In genomic region chr7:34196132-34197128, GRCm38 (mm10) we compare ENCODE assay signal across 8 mouse cellular contexts. TPM values are rescaled to one million over a fixed set of nuclear protein-coding genes. Genes with fewer than 3 reads are reported as not detected.
DNase-seq lines count a peak whose midpoint lies in the region; ATAC-seq and TF ChIP-seq lines count a peak whose summit lies in the region.

Gene Pdcd2l, minus strand, starts transcription at chr7:34196661.

- H3K4me1 ChIP-seq in CH12.LX (ENCODE audit: control insufficient read depth in 1 of 2, insufficient read depth in 2 of 2) = peaks cover 2 to 16% of the 10 kb centered on the region in 2 experiments; a peak in 3 of 4 replicates
- peaks cover 9% of the 10 kb centered on the region for H3K4me1 ChIP-seq in forebrain, embryonic 12.5 days
- H3K4me1 ChIP-seq in heart, postnatal 0 days (ENCODE audit: control insufficient read depth, insufficient read depth) = peaks cover 8% of the 10 kb centered on the region; the same call in 1 of the 2 replicates
- H3K4me1 ChIP-seq in liver, embryonic 16.5 days (ENCODE audit: control insufficient read depth, low read depth, low read length) = peaks cover 8% of the 10 kb centered on the region
- H3K4me1 ChIP-seq in neural tube, embryonic 13.5 days (replicated peaks) = peaks cover 10% of the 10 kb centered on the region
- H3K4me1 ChIP-seq in testis, adult 2 months (ENCODE audit: control insufficient read depth, insufficient read depth, low read length) = no peaks in the 10 kb centered on the region

- peak within 1 kb of the TSS; percentile 64 for H3K27ac ChIP-seq in CH12.LX (ENCODE audit: insufficient read depth, low read depth)
- H3K27ac ChIP-seq in forebrain, embryonic 12.5 days = peak within 1 kb of the TSS; percentile 70
- H3K27ac ChIP-seq in heart, postnatal 0 days (ENCODE audit: low read depth) = peak within 1 kb of the TSS; percentile 83
- H3K27ac ChIP-seq in liver, embryonic 16.5 days (ENCODE audit: low read length) = peak within 1 kb of the TSS; percentile 89
- peak within 1 kb of the TSS; percentile 70; the same call in 1 of the 2 replicates for H3K27ac ChIP-seq in neural tube, embryonic 13.5 days (replicated peaks)
- H3K27ac ChIP-seq in testis, adult 2 months (ENCODE audit: control insufficient read depth, insufficient read depth, low read depth, low read length) = peak within 1 kb of the TSS; percentile 92

- 0 out of 2 replicates have a peak, but pooled peaks cover 8% of the 10 kb centered on the region for H3K79me2 ChIP-seq in CH12.LX (replicated peaks; ENCODE audit: control insufficient read depth, extremely low read depth, insufficient read depth, poor library complexity, severe bottlenecking)

- peak; percentile 79 for TF ChIP-seq POLR2A in CH12.LX (IDR thresholded peaks at IDR 0.05; ENCODE audit: low read depth, low read length)
- peak; percentile 86 for TF ChIP-seq POLR2A in testis, adult 2 months (IDR thresholded peaks at IDR 0.05; ENCODE audit: control insufficient read depth, low read depth, low read length)

- H3K4me2 ChIP-seq in CH12.LX (ENCODE audit: insufficient read depth, low read depth, poor library complexity, severe bottlenecking) = peak within 1 kb of the TSS; percentile 68
- peak within 1 kb of the TSS; percentile 75 for H3K4me2 ChIP-seq in forebrain, embryonic 12.5 days
- peak within 1 kb of the TSS; percentile 90 for H3K4me2 ChIP-seq in heart, postnatal 0 days (ENCODE audit: low read depth, low read length)
- peak within 1 kb of the TSS; percentile 85 for H3K4me2 ChIP-seq in liver, embryonic 16.5 days (ENCODE audit: low read depth, low read length)
- H3K4me2 ChIP-seq in neural tube, embryonic 13.5 days = peak within 1 kb of the TSS; percentile 78

- peak; percentile 95 for ATAC-seq in forebrain, embryonic 12.5 days (ENCODE audit: low FRiP score)
- ATAC-seq in heart, postnatal 0 days (ENCODE audit: insufficient read depth, low read depth) = peak; percentile 93
- peak; percentile 96 for ATAC-seq in liver, embryonic 16.5 days (ENCODE audit: low read depth)
- peak; percentile 94 for ATAC-seq in neural tube, embryonic 13.5 days (ENCODE audit: low read depth)

- in situ Hi-C loops in CH12.LX (cut with MboI; ENCODE audit: low pct_ligation_motif_present, low pct_unique_long_range_greater_than_20kb, low sequenced_read_pairs) = no loop called here

- no peaks in the 10 kb centered on the region for H3K9me3 ChIP-seq in CH12.LX (replicated peaks; ENCODE audit: low read length)
- H3K9me3 ChIP-seq in forebrain, embryonic 12.5 days = no peaks in the 10 kb centered on the region
- H3K9me3 ChIP-seq in heart, postnatal 0 days (replicated peaks; ENCODE audit: control insufficient read depth, low read length) = no peaks in the 10 kb centered on the region
- H3K9me3 ChIP-seq in liver, embryonic 16.5 days (replicated peaks; ENCODE audit: control insufficient read depth, low read length) = no peaks in the 10 kb centered on the region
- no peaks in the 10 kb centered on the region for H3K9me3 ChIP-seq in neural tube, embryonic 13.5 days

- peak within 1 kb of the TSS; percentile 79 for H3K9ac ChIP-seq in CH12.LX (ENCODE audit: insufficient read depth, low read depth)
- H3K9ac ChIP-seq in forebrain, embryonic 12.5 days = peak within 1 kb of the TSS; percentile 88
- H3K9ac ChIP-seq in heart, postnatal 0 days (replicated peaks; ENCODE audit: low read depth, low read length) = peak within 1 kb of the TSS; percentile 93
- H3K9ac ChIP-seq in liver, embryonic 16.5 days (ENCODE audit: low read depth, low read length) = peak within 1 kb of the TSS; percentile 91
- H3K9ac ChIP-seq in neural tube, embryonic 13.5 days = peak within 1 kb of the TSS; percentile 90

- H3K4me3 ChIP-seq in CH12.LX (replicated peaks in 1 of 3; ENCODE audit: low read depth in 2 of 3, low read length in 2 of 3, poor library complexity in 1 of 3) = peak within 1 kb of the TSS; percentile 82 to 98 (median 94)
- H3K4me3 ChIP-seq in forebrain, embryonic 12.5 days (replicated peaks) = peak within 1 kb of the TSS; percentile 96
- H3K4me3 ChIP-seq in heart, postnatal 0 days (ENCODE audit: low read depth, low read length) = peak within 1 kb of the TSS; percentile 96
- H3K4me3 ChIP-seq in liver, embryonic 16.5 days (ENCODE audit: low read depth, low read length) = peak within 1 kb of the TSS; percentile 99
- peak within 1 kb of the TSS; percentile 91 for H3K4me3 ChIP-seq in neural tube, embryonic 13.5 days
- H3K4me3 ChIP-seq in testis, adult 2 months (ENCODE audit: control insufficient read depth, low read depth, low read length) = peak within 1 kb of the TSS; percentile 88

- H3K27me3 ChIP-seq in CH12.LX (replicated peaks) = no peaks in the 10 kb centered on the region
- H3K27me3 ChIP-seq in forebrain, embryonic 12.5 days = no peaks in the 10 kb centered on the region
- H3K27me3 ChIP-seq in heart, postnatal 0 days (ENCODE audit: control insufficient read depth, insufficient read depth, low read length) = no peaks in the 10 kb centered on the region
- H3K27me3 ChIP-seq in liver, embryonic 16.5 days (ENCODE audit: control insufficient read depth, insufficient read depth, low read depth, low read length) = no peaks in the 10 kb centered on the region
- no peaks in the 10 kb centered on the region for H3K27me3 ChIP-seq in neural tube, embryonic 13.5 days
- no peaks in the 10 kb centered on the region for H3K27me3 ChIP-seq in testis, adult 2 months (ENCODE audit: control insufficient read depth, insufficient read depth, low read length)

- TF ChIP-seq EP300 in CH12.LX (IDR thresholded peaks at IDR 0.05; ENCODE audit: low read length) = no peak
- 0 out of 2 replicates have a peak, but pooled peaks have one; percentile 19 for TF ChIP-seq EP300 in heart, postnatal 0 days (IDR thresholded peaks at IDR 0.05; ENCODE audit: low read depth)

- no peak for TF ChIP-seq CTCF in CH12.LX (conservative IDR thresholded peaks at IDR 0.05 in 1 of 2, IDR thresholded peaks at IDR 0.05 in 1 of 2; ENCODE audit: low read depth in 2 of 2, low read length in 2 of 2)
- no peak for TF ChIP-seq CTCF in heart, postnatal 0 days (IDR thresholded peaks at IDR 0.05; ENCODE audit: low read depth)
- TF ChIP-seq CTCF in testis, adult 2 months (IDR thresholded peaks at IDR 0.05; ENCODE audit: control insufficient read depth, insufficient read depth, insufficient replicate concordance, low read depth, low read length) = no peak

- DNase-seq in CH12.LX (ENCODE audit: extremely low read depth) = peak; percentile 89
- peak; percentile 78 for DNase-seq in c-Kit-positive CD71-positive TER-119-negative erythroid progenitor cells, embryonic 14.5 days (ENCODE audit: low read depth)
- DNase-seq in heart, postnatal 0 days (ENCODE audit: low spot score) = peak; percentile 86
- peak; percentile 96 for DNase-seq in kidney, postnatal 4 days

- 3% methylated on average over 67 of the region's 70 CpGs for WGBS in forebrain, embryonic 12.5 days
- WGBS in heart, postnatal 0 days = 2% methylated on average over 70 of the region's 70 CpGs
- WGBS in liver, embryonic 16.5 days (ENCODE audit: insufficient replicate concordance) = 1% methylated on average over 64 of the region's 70 CpGs
- 3% methylated on average over 70 of the region's 70 CpGs for WGBS in neural tube, embryonic 13.5 days

- H3K36me3 ChIP-seq in CH12.LX (replicated peaks in 1 of 2; ENCODE audit: control insufficient read depth in 1 of 2, insufficient read depth in 1 of 2, low read length in 1 of 2) = peaks cover 22 to 42% of the 10 kb centered on the region in 2 experiments
- H3K36me3 ChIP-seq in forebrain, embryonic 12.5 days (replicated peaks) = peaks cover 24% of the 10 kb centered on the region
- H3K36me3 ChIP-seq in heart, postnatal 0 days (replicated peaks; ENCODE audit: control insufficient read depth, insufficient read depth, low read length) = peaks cover 28% of the 10 kb centered on the region
- peaks cover 15% of the 10 kb centered on the region for H3K36me3 ChIP-seq in liver, embryonic 16.5 days (ENCODE audit: control insufficient read depth, insufficient read depth)
- H3K36me3 ChIP-seq in neural tube, embryonic 13.5 days = peaks cover 35% of the 10 kb centered on the region
- H3K36me3 ChIP-seq in testis, adult 2 months (ENCODE audit: control insufficient read depth, insufficient read depth, low read length) = peaks cover 7% of the 10 kb centered on the region

- no peak for TF ChIP-seq RAD21 in CH12.LX (IDR thresholded peaks at IDR 0.05; ENCODE audit: low read depth, low read length)

- dilution Hi-C loops in CH12.LX (cut with MboI; ENCODE audit: extremely low pct_ligation_motif_present, extremely low pct_unique_long_range_greater_than_20kb, low sequenced_read_pairs) = no loop called here

TF ChIP-seq in CH12.LX, 34 proteins besides CTCF, POLR2A, EP300 and RAD21 (continues in another document):
- TF ChIP-seq MAZ (IDR thresholded peaks at IDR 0.05; ENCODE audit: low read depth, low read length) (no peak), ZMIZ1 (IDR thresholded peaks at IDR 0.05; ENCODE audit: low read depth, low read length) (0 out of 2 replicates have a peak, but pooled peaks have one; percentile 49), USF2 (conservative IDR thresholded peaks at IDR 0.05; ENCODE audit: low read depth, low read length) (peak; percentile 87), ELF1 (IDR thresholded peaks at IDR 0.05; ENCODE audit: low read depth, low read length) (peak; percentile 83), MYC (IDR thresholded peaks at IDR 0.05; ENCODE audit: low read depth, low read length) (peak; percentile 84; the same call in 1 of the 2 replicates), CHD1 (IDR thresholded peaks at IDR 0.05; ENCODE audit: low read depth, low read length) (no peak), GABPA (IDR thresholded peaks at IDR 0.05; ENCODE audit: insufficient replicate concordance, low read depth, low read length) (peak; percentile 6; the same call in 1 of the 2 replicates), SMC3 (IDR thresholded peaks at IDR 0.05; ENCODE audit: low read depth, low read length) (no peak), IRF4 (IDR thresholded peaks at IDR 0.05; ENCODE audit: low read depth, low read length) (peak; percentile 67), NRF1 (IDR thresholded peaks at IDR 0.05; ENCODE audit: low read depth, low read length) (peak; percentile 89), HCFC1 (IDR thresholded peaks at IDR 0.05; ENCODE audit: low read depth, low read length) (peak; percentile 88), POLR2AphosphoS2 (IDR thresholded peaks at IDR 0.05; ENCODE audit: low read depth, low read length) (no peak; the same call in 1 of the 2 replicates)

RNA-seq across cellular contexts. Expression of gene Pdcd2l, which starts in this region (rescaled TPM):
- total RNA-seq in CH12.LX (2012; rRNA removed) = 41.4 and 51.6 TPM in 2 replicates
- 39.5 and 41.2 TPM in 2 replicates for total RNA-seq in CH12.LX (2014; rRNA removed)
- 27.9 and 30.1 TPM in 2 replicates for polyA plus RNA-seq in CH12.LX (2012; ENCODE audit: insufficient read length, low read depth)
- 64.1 and 67.5 TPM in 2 replicates for polyA plus RNA-seq in forebrain, embryonic 12.5 days (2016; fragmentation: Nextera tagmentation; extraction: Ambion mirVana)
- 32.5 and 41.9 TPM in 2 replicates for total RNA-seq in heart, postnatal 0 days (2014; rRNA removed; ENCODE audit: low replicate concordance)
- 41.7 and 44.0 TPM in 2 replicates for polyA plus RNA-seq in heart, postnatal 0 days (2015; fragmentation: Nextera tagmentation; extraction: Ambion mirVana)
- polyA plus RNA-seq in liver, embryonic 16.5 days (2015; fragmentation: Nextera tagmentation; extraction: Ambion mirVana) = 19.8 and 20.0 TPM in 2 replicates
- 77.9 and 83.8 TPM in 2 replicates for polyA plus RNA-seq in neural tube, embryonic 13.5 days (2015; fragmentation: Nextera tagmentation; extraction: Ambion mirVana)
- 32.1 and 34.1 TPM in 2 replicates for polyA plus RNA-seq in testis, adult 2 months (2012; rRNA removed)

Comparison
In these comparisons a context has a peak if more than half of its experiments do, and no peak if none do; other contexts are left out.
1. Peak in every context shown above with its lines: DNase-seq, ATAC-seq, H3K4me3 ChIP-seq and H3K27ac ChIP-seq.